Mouse (Mus musculus) E14TG2a.4 (cell line): Measurements from ENCODE around the gene Spop.

Experiments used
- CTCF ChIP-seq: conservative IDR thresholded peaks from 2 replicates; pipeline ENCODE4 v1.5.1; 2014; ENCODE audit warnings: low read length
- POU5F1 ChIP-seq: IDR thresholded peaks from 2 replicates; pipeline ENCODE4 v1.6.1; 2014; ENCODE audit warnings: low read length, borderline replicate concordance

DNA sequence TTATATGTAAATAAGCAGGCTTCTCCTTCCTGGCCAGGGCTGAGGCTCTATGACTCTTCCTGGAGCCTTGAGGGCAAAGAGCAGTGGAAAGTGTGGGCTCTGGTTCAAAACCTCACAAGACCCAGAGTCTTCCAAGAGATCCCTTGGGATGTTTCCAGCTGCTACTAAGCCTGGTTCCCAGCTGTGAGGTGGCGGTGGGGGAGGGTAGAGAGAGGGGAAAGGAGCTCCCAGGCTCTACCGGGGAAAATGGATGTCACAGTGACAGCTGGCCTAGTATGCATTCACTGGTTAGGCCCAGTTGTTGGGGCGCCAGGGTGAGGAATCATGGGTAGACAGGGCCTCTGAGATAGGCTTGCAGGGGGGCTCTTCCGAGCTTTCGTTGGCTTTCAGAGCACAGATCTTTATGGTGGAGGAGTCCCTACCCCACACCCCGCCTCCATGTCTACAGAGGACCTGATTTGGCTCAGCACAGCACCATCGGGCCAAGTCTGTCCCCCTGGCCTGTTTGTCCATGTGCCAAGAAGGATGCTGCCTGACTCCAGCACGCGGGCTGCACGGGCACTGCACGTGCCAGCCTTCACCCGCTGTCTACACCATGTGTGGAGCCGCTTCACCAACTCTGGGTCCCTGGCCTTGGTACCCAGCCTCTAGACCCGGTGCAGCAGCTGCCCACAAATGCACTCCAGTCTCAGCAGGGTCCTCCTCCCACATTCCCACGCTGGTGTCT lies 124.7 kb downstream of the Spop start:
- TF ChIP-seq CTCF (no peak), POU5F1 (no peak)
